Mouse (Mus musculus): ENCODE results near the gene Ccl3. TPM values are rescaled to one million over a fixed set of nuclear protein-coding genes. Genes with fewer than 3 reads are reported as not detected.

Ccl3 gene
- polyA plus RNA-seq, 1 experiment = 0.68 TPM

GRCm38 (mm10) chr11:83603399-83603798 is 45.8 kb downstream of the Ccl3 start:
- no peak overlapping the region for H3K4me3 ChIP-seq (ENCODE audit: insufficient read depth, low read length)
- no peak for TF ChIP-seq POLR2A (IDR thresholded peaks at IDR 0.05; ENCODE audit: low read depth, low read length)
- no peak for TF ChIP-seq CTCF (IDR thresholded peaks at IDR 0.05; ENCODE audit: borderline replicate concordance, insufficient read depth, low read length)
- H3K27ac ChIP-seq (ENCODE audit: insufficient read depth, low read length) = no peak overlapping the region
- H3K4me1 ChIP-seq (ENCODE audit: control insufficient read depth, insufficient read depth, low read length) = no peaks in the 10 kb centered on the region

- no peak overlapping the region for H3K27ac ChIP-seq (ENCODE audit: insufficient read depth, low read length)
- no peaks in the 10 kb centered on the region for H3K4me1 ChIP-seq (ENCODE audit: control insufficient read depth, insufficient read depth, low read length)
- TF ChIP-seq CTCF (IDR thresholded peaks at IDR 0.05; ENCODE audit: borderline replicate concordance, insufficient read depth, low read length) (no peak), POLR2A (IDR thresholded peaks at IDR 0.05; ENCODE audit: low read depth, low read length) (no peak)
- no peak overlapping the region for H3K4me3 ChIP-seq (ENCODE audit: insufficient read depth, low read length)
These were observed 48.6 kb downstream of the Ccl3 start for GRCm38 (mm10) chr11:83600576-83600975.

GRCm38 (mm10) chr11:83598991-83599390 is 50.2 kb downstream of the Ccl3 start:
- Histone ChIP-seq H3K4me1 (ENCODE audit: control insufficient read depth, insufficient read depth, low read length) (no peaks in the 10 kb centered on the region), H3K4me3 (ENCODE audit: insufficient read depth, low read length) (no peak overlapping the region), H3K27ac (ENCODE audit: insufficient read depth, low read length) (no peak overlapping the region; the same call in 1 of the 2 replicates)
- no peak for TF ChIP-seq CTCF (IDR thresholded peaks at IDR 0.05; ENCODE audit: borderline replicate concordance, insufficient read depth, low read length)

- no peak overlapping the region for H3K4me3 ChIP-seq (ENCODE audit: insufficient read depth, low read length)
- TF ChIP-seq CTCF (IDR thresholded peaks at IDR 0.05; ENCODE audit: borderline replicate concordance, insufficient read depth, low read length) (no peak), POLR2A (IDR thresholded peaks at IDR 0.05; ENCODE audit: low read depth, low read length) (no peak)
These were observed 50.8 kb downstream of the Ccl3 start for GRCm38 (mm10) chr11:83598207-83598837.

More at GRCm38 (mm10) chr11:83598207-83598837, 50.8 kb downstream of the Ccl3 start:
- Histone ChIP-seq H3K27ac (ENCODE audit: insufficient read depth, low read length) (no peak overlapping the region), H3K4me1 (ENCODE audit: control insufficient read depth, insufficient read depth, low read length) (no peaks in the 10 kb centered on the region)

Other genes with a start within 250 kb of the Ccl3 start
- 2.1 and 2.7 TPM in 2 replicates for gene Rasl10b, start 240.2 kb downstream of the Ccl3 start, polyA plus RNA-seq (2011; ENCODE audit: insufficient read length, low read depth, missing spikeins)
- not detected in 2 replicates for gene Gas2l2, start 219.9 kb downstream of the Ccl3 start, polyA plus RNA-seq (2011; ENCODE audit: insufficient read length, low read depth, missing spikeins)
- not detected in 2 replicates for gene 1700020L24Rik, start 211.7 kb downstream of the Ccl3 start, polyA plus RNA-seq (2011; ENCODE audit: insufficient read length, low read depth, missing spikeins)
- gene Mmp28, start 186.3 kb downstream of the Ccl3 start, polyA plus RNA-seq (2011; ENCODE audit: insufficient read length, low read depth, missing spikeins) = 3.1 and 4.7 TPM in 2 replicates
- gene Taf15, start 176.3 kb downstream of the Ccl3 start, polyA plus RNA-seq (2011; ENCODE audit: insufficient read length, low read depth, missing spikeins) = 191 and 263 TPM in 2 replicates
- gene Heatr9, start 127.2 kb downstream of the Ccl3 start, polyA plus RNA-seq (2011; ENCODE audit: insufficient read length, low read depth, missing spikeins) = not detected in 2 replicates
- 2.8 and 4.1 TPM in 2 replicates for gene Ccl5, start 118.8 kb downstream of the Ccl3 start, polyA plus RNA-seq (2011; ENCODE audit: insufficient read length, low read depth, missing spikeins)
- gene Ccl9, start 70.7 kb downstream of the Ccl3 start, polyA plus RNA-seq (2011; ENCODE audit: insufficient read length, low read depth, missing spikeins) = 1.1 and 3.4 TPM in 2 replicates
- 0.91 TPM in 1 of 2 replicates, not detected in the other for gene Ccl6, start 56.3 kb downstream of the Ccl3 start, polyA plus RNA-seq (2011; ENCODE audit: insufficient read length, low read depth, missing spikeins)
- not detected in 2 replicates for gene Rpl9-ps1, start 3.7 kb downstream of the Ccl3 start, polyA plus RNA-seq (2011; ENCODE audit: insufficient read length, low read depth, missing spikeins)
- 2.2 TPM in 1 of 2 replicates, not detected in the other for gene Ccl4, start 13.2 kb upstream of the Ccl3 start, polyA plus RNA-seq (2011; ENCODE audit: insufficient read length, low read depth, missing spikeins)
- gene Wfdc17, start 54.6 kb upstream of the Ccl3 start, polyA plus RNA-seq (2011; ENCODE audit: insufficient read length, low read depth, missing spikeins) = not detected in 2 replicates
- gene Wfdc18, start 59.7 kb upstream of the Ccl3 start, polyA plus RNA-seq (2011; ENCODE audit: insufficient read length, low read depth, missing spikeins) = not detected in 2 replicates
- not detected in 2 replicates for gene Wfdc21, start 97.6 kb upstream of the Ccl3 start, polyA plus RNA-seq (2011; ENCODE audit: insufficient read length, low read depth, missing spikeins)
- gene Heatr6, start 104.3 kb upstream of the Ccl3 start, polyA plus RNA-seq (2011; ENCODE audit: insufficient read length, low read depth, missing spikeins) = 18.6 and 22.0 TPM in 2 replicates
- not detected in 2 replicates for gene Hnf1b, start 200.7 kb upstream of the Ccl3 start, polyA plus RNA-seq (2011; ENCODE audit: insufficient read length, low read depth, missing spikeins)

All from embryonic fibroblast, embryonic 13.5 days (primary cell).